Mouse (Mus musculus) stomach, postnatal 0 days (tissue): ENCODE data around the gene Nectin1. TPM values are rescaled to one million over a fixed set of nuclear protein-coding genes. Genes with fewer than 3 reads are reported as not detected.
A peak's percentile ranks its signal among the peaks of the same experiment; 100 is the strongest.

Source experiments
- ATAC-seq: fragments of 200-750 bp; cut with Nextera tagmentation; 2 replicates; pipeline ENCODE4 v1.8.0; 2017; ENCODE audit not compliant: low FRiP score, low TSS enrichment
- DNase-seq: peaks from one replicate; pipeline ENCODE4 v3.0.0-alpha.2; 2016; ENCODE audit warnings: low spot score
- H3K27ac ChIP-seq: fragments of 300-500 bp; sonication (generic); replicated peaks from 2 replicates; pipeline ENCODE4 v1.5.1; 2014; ENCODE audit warnings: mild to moderate bottlenecking, control low read depth
- H3K27me3 ChIP-seq: fragments of 300-500 bp; sonication (generic); 2 replicates; pipeline ENCODE4 v1.6.1; 2014; ENCODE audit warnings: low read length; ENCODE audit not compliant: control insufficient read depth, insufficient read depth
- H3K36me3 ChIP-seq: fragments of 300-500 bp; sonication (generic); 2 replicates; pipeline ENCODE4 v1.6.1; 2014; ENCODE audit warnings: low read length, mixed read lengths; ENCODE audit not compliant: control insufficient read depth, insufficient read depth
- H3K4me1 ChIP-seq: fragments of 300-500 bp; sonication (generic); replicated peaks from 2 replicates; pipeline ENCODE4 v1.6.1; 2014; ENCODE audit warnings: antibody characterized with exemption; ENCODE audit not compliant: control insufficient read depth, insufficient read depth
- H3K4me2 ChIP-seq: fragments of 300-500 bp; sonication (generic); replicated peaks from 2 replicates; pipeline ENCODE4 v1.6.1; 2014; ENCODE audit warnings: low read depth, mild to moderate bottlenecking, control low read depth, moderate library complexity
- H3K4me3 ChIP-seq: fragments of 300-500 bp; sonication (generic); 2 replicates; pipeline ENCODE4 v1.5.1; 2014; ENCODE audit warnings: low read depth, low read length, control low read depth
- H3K9ac ChIP-seq: fragments of 300-500 bp; sonication (generic); 2 replicates; pipeline ENCODE4 v1.6.1; 2014; ENCODE audit warnings: mild to moderate bottlenecking, low read length, control low read depth, mixed read lengths
- H3K9me3 ChIP-seq: fragments of 300-500 bp; sonication (generic); 2 replicates; pipeline ENCODE4 v1.6.1; 2016; ENCODE audit warnings: low read length; ENCODE audit not compliant: control insufficient read depth
- CTCF ChIP-seq: IDR thresholded peaks from 2 replicates; pipeline ENCODE4 v1.5.1; 2016; ENCODE audit warnings: antibody characterized with exemption, low read depth, mild to moderate bottlenecking, moderate library complexity
- EP300 ChIP-seq: optimal IDR thresholded peaks from 2 replicates; pipeline ENCODE3; 2016; ENCODE audit warnings: antibody characterized with exemption
- WGBS: fragments of 180-500 bp; shearing (Covaris S2); extraction: QIAGEN DNeasy Blood & Tissue Kit; methylation state at CpG from one replicate; pipeline ENCODE4 v1.1.7; 2014; 5-methylcytosine and 5-hydroxymethylcytosine counted together
- polyA plus RNA-seq: library from polyadenylated mRNA; unstranded; fragments of >200 nt; fragmentation: Nextera tagmentation; extraction: Ambion mirVana; gene quantifications from 2 replicates; pipeline ENCODE4 v1.2.1, GENCODE M21; 2015

The Nectin1 gene
- polyA plus RNA-seq, 1 experiment from 2014 or later = 5.9 TPM

GRCm38 (mm10) chr9:43707571-43707970 lies 36.2 kb upstream of the Nectin1 start:
- no peak overlapping the region for H3K4me2 ChIP-seq
- ATAC-seq = no peak
- H3K36me3 ChIP-seq = no peaks in the 10 kb centered on the region
- H3K27ac ChIP-seq = no peak overlapping the region
- H3K9me3 ChIP-seq = no peaks in the 10 kb centered on the region
- no peaks in the 10 kb centered on the region for H3K27me3 ChIP-seq
- no peak overlapping the region for H3K4me3 ChIP-seq
- DNase-seq = no peak
- no peak for TF ChIP-seq EP300
- no peak for TF ChIP-seq CTCF
- H3K4me1 ChIP-seq = no peaks in the 10 kb centered on the region
- H3K9ac ChIP-seq = no peak overlapping the region
- WGBS = 48% methylated on average over 4 of the region's 4 CpGs

- WGBS = 73% methylated on average over 2 of the region's 2 CpGs
- Histone ChIP-seq H3K27ac (no peak overlapping the region), H3K4me1 (no peaks in the 10 kb centered on the region), H3K4me2 (no peak overlapping the region), H3K36me3 (no peaks in the 10 kb centered on the region), H3K4me3 (no peak overlapping the region), H3K27me3 (no peaks in the 10 kb centered on the region), H3K9me3 (no peaks in the 10 kb centered on the region), H3K9ac (no peak overlapping the region)
- no peak for TF ChIP-seq EP300
- TF ChIP-seq CTCF = no peak
- DNase-seq = no peak
- ATAC-seq = no peak
Measured at GRCm38 (mm10) chr9:43708715-43709114, 35.1 kb upstream of the Nectin1 start.

- DNase-seq = no peak
- Histone ChIP-seq H3K27me3 (no peaks in the 10 kb centered on the region), H3K27ac (no peak overlapping the region), H3K4me2 (no peak overlapping the region), H3K9me3 (no peaks in the 10 kb centered on the region), H3K4me3 (no peak overlapping the region), H3K4me1 (no peaks in the 10 kb centered on the region), H3K36me3 (no peaks in the 10 kb centered on the region), H3K9ac (no peak overlapping the region)
- ATAC-seq = no peak
- TF ChIP-seq EP300 (no peak), CTCF (no peak)
- 37% methylated on average over 3 of the region's 3 CpGs for WGBS
Measured at GRCm38 (mm10) chr9:43713432-43713831, 30.4 kb upstream of the Nectin1 start.

GRCm38 (mm10) chr9:43719407-43719839 lies 24.4 kb upstream of the Nectin1 start:
- peak overlapping the region; percentile 69 for H3K27ac ChIP-seq
- TF ChIP-seq CTCF (no peak), EP300 (no peak)
- DNase-seq (no peak), ATAC-seq (no peak)
- no peak overlapping the region for H3K9ac ChIP-seq
- H3K4me3 ChIP-seq = no peak overlapping the region
- no peak overlapping the region for H3K4me2 ChIP-seq
- H3K4me1 ChIP-seq = no peaks in the 10 kb centered on the region
- H3K9me3 ChIP-seq = no peaks in the 10 kb centered on the region
- H3K27me3 ChIP-seq = no peaks in the 10 kb centered on the region
- no peaks in the 10 kb centered on the region for H3K36me3 ChIP-seq
- 44% methylated on average over 4 of the region's 4 CpGs for WGBS

- H3K4me3 ChIP-seq = no peak overlapping the region
- H3K9me3 ChIP-seq = no peaks in the 10 kb centered on the region
- peak overlapping the region; percentile 69; the same call in 1 of the 2 replicates for H3K27ac ChIP-seq
- DNase-seq (no peak), ATAC-seq (peak; percentile 57; the same call in 1 of the 2 replicates)
- no peaks in the 10 kb centered on the region for H3K4me1 ChIP-seq
- H3K36me3 ChIP-seq = no peaks in the 10 kb centered on the region
- H3K4me2 ChIP-seq = no peak overlapping the region
- H3K9ac ChIP-seq = no peak overlapping the region
- TF ChIP-seq EP300 (no peak), CTCF (peak; percentile 10; the same call in 1 of the 2 replicates)
- H3K27me3 ChIP-seq = no peaks in the 10 kb centered on the region
- 44% methylated on average over 1 of the region's 1 CpGs for WGBS
Measured at GRCm38 (mm10) chr9:43720046-43720445, 23.7 kb upstream of the Nectin1 start.

GRCm38 (mm10) chr9:43724093-43724492 lies 19.7 kb upstream of the Nectin1 start:
- TF ChIP-seq CTCF (no peak), EP300 (no peak)
- Histone ChIP-seq H3K36me3 (no peaks in the 10 kb centered on the region), H3K27ac (no peak overlapping the region), H3K4me3 (no peak overlapping the region), H3K9ac (no peak overlapping the region), H3K4me1 (no peaks in the 10 kb centered on the region), H3K4me2 (no peak overlapping the region), H3K27me3 (no peaks in the 10 kb centered on the region), H3K9me3 (no peaks in the 10 kb centered on the region)
- 26% methylated on average over 4 of the region's 4 CpGs for WGBS
- ATAC-seq = no peak
- no peak for DNase-seq
